Mouse (Mus musculus) cerebellum, adult 2 months (tissue): ENCODE results near the gene Gm6583.

ENCODE experiments used
- CTCF ChIP-seq: fragments of 200-500 bp; IDR thresholded peaks from 2 replicates; pipeline ENCODE4 v1.5.1; 2011; ENCODE audit warnings: low read depth, mild to moderate bottlenecking, control low read depth, low read length, moderate library complexity, borderline replicate concordance; ENCODE audit not compliant: insufficient read depth
- POLR2A ChIP-seq: fragments of 200-500 bp; IDR thresholded peaks from 2 replicates; pipeline ENCODE4 v1.6.1; 2011; ENCODE audit warnings: low read length, control low read depth, borderline replicate concordance; ENCODE audit not compliant: insufficient read depth

DNA sequence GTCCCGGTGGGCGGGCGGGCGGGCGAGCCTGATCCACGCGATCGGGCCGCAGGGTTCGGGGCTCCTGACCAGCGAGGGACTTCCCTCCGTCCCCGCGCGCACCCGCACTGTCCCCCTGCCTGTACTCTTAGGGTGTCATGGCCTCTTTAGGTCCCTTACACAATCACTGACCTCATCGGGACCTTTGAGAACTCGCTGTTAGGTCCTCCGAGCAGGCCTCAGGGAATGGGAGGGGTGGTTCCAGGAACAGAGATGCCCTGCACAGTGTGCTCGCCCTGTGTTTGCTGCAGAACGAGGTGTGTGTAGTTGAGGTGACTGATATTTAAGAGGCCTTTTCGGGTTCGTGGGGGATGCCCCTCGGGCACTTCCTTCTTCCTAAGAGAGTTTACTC, 12.6 kb downstream of the Gm6583 start:
- TF ChIP-seq POLR2A, result no peak
- TF ChIP-seq CTCF, result no peak
